Mouse (Mus musculus) kidney, embryonic 14.5 days (tissue): Measurements from ENCODE around the gene Notch4. TPM values are rescaled to one million over a fixed set of nuclear protein-coding genes. Genes with fewer than 3 reads are reported as not detected.
A peak's percentile ranks its signal among the peaks of the same experiment; 100 is the strongest.

Source experiments
- ATAC-seq: fragments of 200-750 bp; cut with Nextera tagmentation; 2 replicates; pipeline ENCODE4 v1.8.0; 2017; ENCODE audit warnings: moderate number of reproducible peaks, mild to moderate bottlenecking, moderate TSS enrichment, moderate library complexity; ENCODE audit not compliant: low FRiP score, low TSS enrichment
- H3K27ac ChIP-seq: fragments of 300-500 bp; sonication (generic); 2 replicates; pipeline ENCODE4 v1.5.1; 2014; ENCODE audit warnings: low read depth, mild to moderate bottlenecking, low read length, moderate library complexity, mixed read lengths
- H3K27me3 ChIP-seq: fragments of 300-500 bp; sonication (generic); 2 replicates; pipeline ENCODE4 v1.6.1; 2014; ENCODE audit warnings: mild to moderate bottlenecking, low read length; ENCODE audit not compliant: control insufficient read depth, insufficient read depth
- H3K36me3 ChIP-seq: fragments of 300-500 bp; sonication (generic); 2 replicates; pipeline ENCODE4 v1.6.1; 2014; ENCODE audit warnings: low read length, mixed read lengths; ENCODE audit not compliant: control insufficient read depth, insufficient read depth
- H3K4me1 ChIP-seq: fragments of 300-500 bp; sonication (generic); 2 replicates; pipeline ENCODE4 v1.6.1; 2014; ENCODE audit warnings: low read length, mixed read lengths; ENCODE audit not compliant: control insufficient read depth, insufficient read depth
- H3K4me2 ChIP-seq: fragments of 300-500 bp; sonication (generic); replicated peaks from 2 replicates; pipeline ENCODE4 v1.6.1; 2014; ENCODE audit warnings: low read depth, mild to moderate bottlenecking, low read length
- H3K4me3 ChIP-seq: fragments of 300-500 bp; sonication (generic); 2 replicates; pipeline ENCODE4 v1.5.1; 2014; ENCODE audit warnings: mild to moderate bottlenecking, low read length
- H3K9ac ChIP-seq: fragments of 300-500 bp; sonication (generic); 2 replicates; pipeline ENCODE4 v1.6.1; 2014; ENCODE audit warnings: low read depth, mild to moderate bottlenecking, low read length, moderate library complexity
- H3K9me3 ChIP-seq: fragments of 300-500 bp; sonication (generic); 2 replicates; pipeline ENCODE4 v1.6.1; 2016; ENCODE audit warnings: low read length; ENCODE audit not compliant: control insufficient read depth
- WGBS: fragments of 180-500 bp; shearing (Covaris S2); extraction: QIAGEN DNeasy Blood & Tissue Kit; methylation state at CpG from one replicate; pipeline ENCODE4 v1.1.7; 2014; 5-methylcytosine and 5-hydroxymethylcytosine counted together
- polyA plus RNA-seq: library from polyadenylated mRNA; unstranded; fragments of >200 nt; fragmentation: Nextera tagmentation; extraction: Ambion mirVana; gene quantifications from 2 replicates; pipeline ENCODE4 v1.2.1, GENCODE M21; 2014

The Notch4 gene
- polyA plus RNA-seq, 1 experiment from 2014 or later, result 11.2 TPM

GRCm38 (mm10) chr17:34576577-34576976, 12.5 kb downstream of the Notch4 start:
- Histone ChIP-seq H3K4me1 (no peaks in the 10 kb centered on the region), H3K27ac (no peak overlapping the region), H3K27me3 (no peaks in the 10 kb centered on the region), H3K4me2 (no peak overlapping the region), H3K9ac (no peak overlapping the region), H3K9me3 (no peaks in the 10 kb centered on the region), H3K4me3 (no peak overlapping the region), H3K36me3 (no peaks in the 10 kb centered on the region)
- 81% methylated on average over 4 of the region's 5 CpGs for WGBS
- ATAC-seq, result no peak

- no peaks in the 10 kb centered on the region for H3K36me3 ChIP-seq
- ATAC-seq, result no peak
- no peaks in the 10 kb centered on the region for H3K9me3 ChIP-seq
- no peaks in the 10 kb centered on the region for H3K27me3 ChIP-seq
- no peak overlapping the region for H3K27ac ChIP-seq
- H3K4me2 ChIP-seq, result no peak overlapping the region
- no peak overlapping the region for H3K4me3 ChIP-seq
- 90% methylated on average over 3 of the region's 3 CpGs for WGBS
- H3K4me1 ChIP-seq, result no peaks in the 10 kb centered on the region
- H3K9ac ChIP-seq, result no peak overlapping the region
Measured at GRCm38 (mm10) chr17:34578070-34578469, 14.0 kb downstream of the Notch4 start.

GRCm38 (mm10) chr17:34582528-34582927, 18.5 kb downstream of the Notch4 start:
- no peak for ATAC-seq
- no peak overlapping the region for H3K9ac ChIP-seq
- peaks cover 5% of the 10 kb centered on the region; the same call in 1 of the 2 replicates for H3K4me1 ChIP-seq
- H3K4me3 ChIP-seq, result no peak overlapping the region
- 85% methylated on average over 12 of the region's 12 CpGs for WGBS
- no peak overlapping the region for H3K4me2 ChIP-seq
- H3K27me3 ChIP-seq, result no peaks in the 10 kb centered on the region
- H3K27ac ChIP-seq, result no peak overlapping the region
- H3K9me3 ChIP-seq, result no peaks in the 10 kb centered on the region
- no peaks in the 10 kb centered on the region for H3K36me3 ChIP-seq

GRCm38 (mm10) chr17:34583397-34583796, 19.3 kb downstream of the Notch4 start:
- Histone ChIP-seq H3K27ac (no peak overlapping the region), H3K4me2 (no peak overlapping the region), H3K9me3 (no peaks in the 10 kb centered on the region), H3K9ac (no peak overlapping the region), H3K27me3 (no peaks in the 10 kb centered on the region), H3K4me3 (no peak overlapping the region), H3K4me1 (peaks cover 10% of the 10 kb centered on the region; the same call in 1 of the 2 replicates), H3K36me3 (no peaks in the 10 kb centered on the region)
- no peak for ATAC-seq
- WGBS, result 71% methylated on average over 7 of the region's 7 CpGs

- Histone ChIP-seq H3K4me2 (no peak overlapping the region), H3K9ac (no peak overlapping the region), H3K4me1 (peaks cover 14% of the 10 kb centered on the region), H3K27ac (no peak overlapping the region), H3K4me3 (no peak overlapping the region), H3K9me3 (no peaks in the 10 kb centered on the region), H3K36me3 (no peaks in the 10 kb centered on the region), H3K27me3 (no peaks in the 10 kb centered on the region)
- no peak for ATAC-seq
- WGBS, result 87% methylated on average over 8 of the region's 8 CpGs
Measured at GRCm38 (mm10) chr17:34583819-34584218, 19.8 kb downstream of the Notch4 start.

GRCm38 (mm10) chr17:34585121-34585520, 21.1 kb downstream of the Notch4 start:
- no peaks in the 10 kb centered on the region for H3K9me3 ChIP-seq
- no peak overlapping the region for H3K9ac ChIP-seq
- H3K4me3 ChIP-seq, result no peak overlapping the region
- H3K27ac ChIP-seq, result no peak overlapping the region
- WGBS, result 96% methylated on average over 8 of the region's 8 CpGs
- H3K27me3 ChIP-seq, result no peaks in the 10 kb centered on the region
- no peak overlapping the region for H3K4me2 ChIP-seq
- ATAC-seq, result no peak
- H3K36me3 ChIP-seq, result no peaks in the 10 kb centered on the region
- H3K4me1 ChIP-seq, result peaks cover 27% of the 10 kb centered on the region

- peak; percentile 0; the same call in 1 of the 2 replicates for ATAC-seq
- Histone ChIP-seq H3K4me3 (peak overlapping the region; percentile 70), H3K9ac (peak overlapping the region; percentile 91; the same call in 1 of the 2 replicates), H3K4me2 (peak overlapping the region; percentile 90), H3K9me3 (no peaks in the 10 kb centered on the region), H3K27me3 (no peaks in the 10 kb centered on the region), H3K4me1 (peaks cover 37% of the 10 kb centered on the region), H3K36me3 (no peaks in the 10 kb centered on the region), H3K27ac (peak overlapping the region; percentile 94)
- WGBS, result 21% methylated on average over 32 of the region's 32 CpGs
Measured at GRCm38 (mm10) chr17:34585877-34586771, 22.1 kb downstream of the Notch4 start.

- peak; percentile 71 for ATAC-seq
- peak overlapping the region; percentile 94 for H3K27ac ChIP-seq
- H3K9me3 ChIP-seq, result no peaks in the 10 kb centered on the region
- H3K36me3 ChIP-seq, result no peaks in the 10 kb centered on the region
- H3K27me3 ChIP-seq, result no peaks in the 10 kb centered on the region
- peak overlapping the region; percentile 91 for H3K9ac ChIP-seq
- peak overlapping the region; percentile 70 for H3K4me3 ChIP-seq
- peaks cover 42% of the 10 kb centered on the region for H3K4me1 ChIP-seq
- peak overlapping the region; percentile 90 for H3K4me2 ChIP-seq
- WGBS, result under 1% methylated on average over 38 of the region's 38 CpGs
Measured at GRCm38 (mm10) chr17:34586796-34587422, 22.8 kb downstream of the Notch4 start.

- under 1% methylated on average over 43 of the region's 50 CpGs for WGBS
- H3K36me3 ChIP-seq, result no peaks in the 10 kb centered on the region
- H3K27me3 ChIP-seq, result no peaks in the 10 kb centered on the region
- H3K9me3 ChIP-seq, result no peaks in the 10 kb centered on the region
- H3K4me3 ChIP-seq, result peak overlapping the region; percentile 70
- H3K9ac ChIP-seq, result peak overlapping the region; percentile 91
- peak; percentile 77 for ATAC-seq
- H3K4me2 ChIP-seq, result peak overlapping the region; percentile 90
- peaks cover 42% of the 10 kb centered on the region for H3K4me1 ChIP-seq
- H3K27ac ChIP-seq, result peak overlapping the region; percentile 94
Measured at GRCm38 (mm10) chr17:34587423-34587811, 23.3 kb downstream of the Notch4 start.
